Mouse (Mus musculus): ENCODE measurements around the gene Cul4b.
"Not testable (repeated sequence)": the region's sequence is repeated elsewhere in the genome, so short reads cannot be mapped to it uniquely, and the experiment has no call there.

Cul4b gene

GRCm38 (mm10) chrX:38576078-38576477 lies at the start of gene Cul4b:
Cul4b (minus strand) TSS chrX:38576196.
- in situ Hi-C loops (cut with MboI, MseI): no loop called here

DNA sequence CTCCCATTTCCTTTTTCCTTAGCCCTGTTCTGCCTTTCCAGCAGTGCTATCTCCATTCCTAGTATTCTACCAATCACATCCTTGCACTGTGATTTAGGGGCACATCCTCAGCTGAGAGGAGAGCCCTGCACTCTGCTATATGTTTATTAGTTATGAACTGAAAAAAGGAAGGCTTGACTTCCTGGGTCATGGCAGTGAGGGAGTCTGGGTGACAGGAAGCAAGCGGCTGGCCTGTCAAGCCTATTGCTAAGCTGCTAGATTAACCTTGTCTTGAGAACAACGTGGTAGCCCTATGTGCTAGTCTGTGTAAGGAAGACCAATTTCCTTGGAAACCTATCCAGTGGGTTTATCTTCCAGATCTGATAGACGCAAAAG lies 25.0 kb upstream of the Cul4b start:
- in situ Hi-C loops (cut with MboI, MseI): no loop called here

- in situ Hi-C loops (cut with MboI, MseI): no loop called here
Measured at GRCm38 (mm10) chrX:38600177-38600994, 24.4 kb upstream of the Cul4b start, which contains the start of gene Mcts1. Mcts1 (plus strand) TSS chrX:38600578.

DNA sequence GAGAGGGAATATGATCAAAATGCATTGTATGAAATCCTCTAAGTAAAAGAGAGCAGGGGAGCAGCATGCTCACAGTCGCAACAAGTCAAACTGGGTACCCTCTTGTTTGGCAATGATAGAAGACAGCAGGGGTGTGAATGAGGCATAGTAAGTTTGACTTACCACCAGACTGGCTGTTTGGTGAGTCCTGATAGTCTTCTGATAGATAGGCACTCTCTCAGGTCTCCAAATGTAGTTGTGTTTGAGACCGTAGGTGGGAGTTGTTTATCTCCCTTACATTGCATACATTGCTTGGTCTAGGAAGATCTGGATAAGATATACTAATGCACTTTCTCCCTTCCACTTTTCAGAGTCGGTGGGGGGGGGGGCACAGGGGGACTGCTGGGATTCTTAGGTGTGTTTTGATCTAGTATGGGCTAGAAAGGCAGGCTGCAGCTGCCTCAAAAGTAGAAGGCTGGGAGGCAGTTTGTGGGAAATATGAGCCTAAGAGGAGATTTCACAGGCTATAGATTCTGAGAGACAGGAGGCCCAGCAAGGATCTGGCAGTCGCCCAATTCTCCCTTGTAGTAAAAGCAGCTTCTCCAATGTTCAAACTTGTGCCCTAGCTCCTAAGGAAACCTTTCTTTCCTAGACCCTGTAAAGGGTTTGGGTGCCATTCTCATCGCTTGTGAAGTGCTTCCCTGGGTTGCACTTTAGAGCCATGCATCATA lies 17.3 kb upstream of the Cul4b start:
- in situ Hi-C loops (cut with MboI, MseI): no loop called here

DNA sequence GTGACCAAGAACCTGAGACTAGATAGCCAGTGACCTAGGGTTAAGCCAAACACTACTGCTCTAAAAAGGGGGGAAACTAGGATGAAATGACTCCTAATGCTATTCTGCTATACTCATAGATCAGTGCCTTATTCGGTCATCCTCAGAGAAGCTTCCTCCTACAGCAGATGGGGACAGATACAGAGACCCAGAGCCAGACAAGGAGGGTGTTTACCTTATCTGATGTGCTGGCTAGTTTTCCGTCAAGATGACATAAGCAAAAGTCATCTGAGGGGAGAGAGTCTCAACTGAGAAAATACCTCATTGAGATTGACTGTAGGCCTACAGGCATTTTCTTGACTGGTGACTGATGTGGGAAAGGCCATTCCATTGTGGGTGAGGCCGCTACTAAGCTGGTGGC lies 15.8 kb upstream of the Cul4b start:
- in situ Hi-C loops (cut with MboI, MseI): no loop called here

DNA sequence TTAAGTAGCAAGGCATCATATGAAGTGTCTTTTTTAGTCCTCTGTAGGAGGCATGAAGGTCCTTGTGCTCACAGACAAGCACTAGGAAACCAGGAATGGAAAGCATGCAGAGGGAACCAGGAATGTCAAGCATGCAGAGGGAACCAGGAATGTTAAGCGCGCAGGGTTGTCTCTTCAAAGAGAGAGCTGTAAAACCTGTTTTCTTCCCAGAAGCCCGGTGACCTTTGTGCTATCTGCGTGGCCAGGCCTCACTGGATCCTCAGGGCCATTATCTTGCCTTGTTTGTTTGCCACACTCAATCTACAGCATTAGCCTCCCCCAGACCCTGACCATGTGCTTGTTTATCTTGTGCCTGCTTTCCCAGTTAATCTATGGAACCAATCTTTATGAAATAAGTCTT lies 13.8 kb upstream of the Cul4b start:
- in situ Hi-C loops (cut with MboI, MseI): no loop called here

GRCm38 (mm10) chrX:38583261-38583660 lies 7.3 kb upstream of the Cul4b start:
- in situ Hi-C loops (cut with MboI, MseI): no loop called here

DNA sequence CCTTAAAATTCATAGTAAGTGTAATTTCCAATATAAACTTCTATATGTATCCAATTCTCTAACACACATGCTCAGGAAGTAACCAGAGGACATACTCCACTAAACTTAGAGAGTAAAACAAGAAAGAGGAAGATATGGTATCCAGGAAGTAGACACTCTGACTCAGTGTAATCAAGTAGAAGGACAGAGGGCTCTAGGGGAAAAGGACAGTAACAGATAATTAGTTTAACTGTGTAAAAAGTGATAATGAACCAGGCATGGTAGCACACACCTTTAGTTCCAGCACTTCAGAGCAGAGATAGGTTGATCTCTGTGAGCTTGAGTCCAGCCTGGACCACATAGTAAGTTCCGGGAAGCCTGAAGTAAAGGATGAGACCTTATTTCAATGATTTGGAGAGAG lies 5.1 kb upstream of the Cul4b start:
- in situ Hi-C loops (cut with MboI, MseI): no loop called here

DNA sequence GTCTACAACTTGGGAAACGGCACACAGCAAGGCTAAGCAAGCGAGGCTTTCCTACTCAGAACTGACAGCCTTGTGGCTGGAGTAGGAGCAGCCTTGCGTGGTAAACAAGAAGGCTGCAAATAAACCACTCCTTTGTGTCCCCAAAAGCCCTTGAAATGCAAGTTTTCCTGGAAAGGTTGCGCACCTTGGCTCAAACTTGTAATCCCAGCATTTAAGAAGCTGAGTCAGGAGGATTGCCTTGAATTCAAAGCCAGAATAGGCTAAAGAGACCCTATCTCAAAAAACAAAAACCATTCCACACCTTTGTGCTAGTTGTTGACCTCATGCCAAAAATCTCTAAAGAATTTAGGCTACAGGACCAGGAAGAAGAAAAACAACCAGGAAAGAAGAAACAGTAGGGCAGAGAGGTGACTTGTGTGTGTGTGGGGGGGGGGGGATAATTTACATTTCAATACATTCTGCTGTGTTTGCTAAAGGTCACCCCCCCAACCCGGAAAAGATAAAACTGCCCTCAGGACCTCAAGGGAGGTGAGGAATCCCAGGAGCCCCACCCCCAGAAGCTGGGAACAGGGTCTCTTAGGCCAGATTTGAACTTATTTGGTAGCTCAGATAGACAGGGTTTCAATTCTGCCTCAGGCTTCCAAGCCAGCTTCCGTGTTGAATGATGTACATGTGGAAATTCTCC lies 9.3 kb downstream of the Cul4b start:
- in situ Hi-C loops (cut with MboI, MseI): loop anchor here (10.0 kb wide), 1 partner anchor 68 kb away; the partner anchor contains the start of gene C1galt1c1

DNA sequence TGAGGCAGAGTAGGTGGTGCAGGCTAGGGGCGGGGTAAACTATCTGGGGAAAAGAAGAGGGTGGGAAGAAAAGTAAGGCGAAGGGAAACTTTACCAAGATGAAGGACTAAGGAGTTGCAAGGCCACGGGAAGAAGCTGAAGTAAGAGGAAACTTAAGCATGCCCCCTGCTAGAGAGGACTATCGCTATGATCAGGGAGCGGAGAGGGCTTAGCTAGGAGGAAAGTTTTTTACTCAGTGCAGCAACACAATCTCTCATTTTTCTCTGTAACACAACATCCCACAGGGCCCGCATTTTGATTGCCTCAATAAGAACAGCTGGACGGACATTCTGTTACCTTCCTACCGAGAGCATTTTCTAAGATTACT lies 10.8 kb downstream of the Cul4b start:
- in situ Hi-C loops (cut with MboI, MseI): loop anchor here (10.0 kb wide), 1 partner anchor 70 kb away; the partner anchor contains the start of gene C1galt1c1

DNA sequence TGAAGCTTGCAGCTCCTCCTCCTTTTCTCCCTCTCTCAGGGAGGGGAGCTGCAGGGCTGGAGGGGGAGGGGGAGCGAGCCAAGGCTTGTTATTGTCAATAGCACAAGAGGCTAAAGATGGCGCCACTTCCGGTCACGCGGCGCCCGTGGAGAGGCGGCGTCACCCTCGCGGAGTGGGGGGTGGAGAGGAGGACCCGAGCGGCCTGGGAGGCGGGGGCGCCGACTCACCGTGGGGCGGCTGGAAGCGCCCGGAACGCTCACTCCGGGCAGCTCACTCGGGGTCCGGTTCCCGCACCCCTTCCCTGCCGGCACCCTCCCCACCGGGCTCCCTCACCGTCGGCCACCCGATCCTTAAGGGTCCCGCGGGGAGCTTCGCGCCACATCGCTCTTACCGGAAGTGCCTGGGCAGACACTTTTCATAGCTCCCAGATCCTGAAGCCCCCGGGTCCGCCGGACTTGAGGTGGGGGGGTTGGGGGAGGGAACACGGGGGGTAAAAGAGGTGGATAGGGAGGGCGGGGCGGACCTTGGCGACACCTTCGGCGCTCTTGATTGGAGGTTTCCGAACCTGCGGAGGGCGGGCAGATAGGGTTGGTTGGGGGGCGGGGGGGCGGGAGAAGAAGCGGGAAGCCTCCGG lies 11.3 kb downstream of the Cul4b start:
- in situ Hi-C loops (cut with MboI, MseI): loop anchor here (10.0 kb wide), 1 partner anchor 70 kb away; the partner anchor contains the start of gene C1galt1c1

DNA sequence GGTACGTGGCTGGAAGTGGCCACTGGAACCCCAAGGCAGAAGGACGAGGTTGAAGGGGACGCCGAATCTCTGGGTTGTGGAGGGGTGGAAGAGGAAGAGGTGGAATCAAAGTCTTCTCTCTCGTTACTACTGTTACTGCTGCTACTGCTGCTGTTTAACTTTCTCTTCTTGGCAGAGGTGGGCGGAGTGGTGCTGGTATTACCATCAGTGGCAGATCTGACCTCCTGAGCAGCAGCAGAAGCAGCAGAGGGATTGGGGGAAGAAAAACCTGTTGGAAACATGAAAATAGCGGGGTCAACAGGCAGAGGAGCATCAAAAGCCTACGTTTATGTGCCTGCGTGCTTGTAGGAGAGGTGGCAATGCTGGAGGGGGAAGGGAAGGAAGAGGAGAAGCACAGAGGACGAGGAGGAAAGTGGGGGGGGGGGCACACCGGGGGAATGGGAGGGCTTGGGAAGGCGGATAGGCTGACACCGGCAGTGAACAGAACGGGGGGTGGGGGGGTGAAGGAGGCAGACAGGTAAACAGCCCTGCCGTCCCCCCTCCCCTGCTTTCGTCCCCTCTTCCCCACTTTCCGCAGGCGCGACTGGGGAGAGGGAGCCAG lies 12.0 kb downstream of the Cul4b start:
- in situ Hi-C loops (cut with MboI, MseI): loop anchor here (10.0 kb wide), 1 partner anchor 71 kb away; the partner anchor contains the start of gene C1galt1c1

GRCm38 (mm10) chrX:38553255-38553654 lies 22.7 kb downstream of the Cul4b start:
- in situ Hi-C loops (cut with MboI, MseI): no loop called here

DNA sequence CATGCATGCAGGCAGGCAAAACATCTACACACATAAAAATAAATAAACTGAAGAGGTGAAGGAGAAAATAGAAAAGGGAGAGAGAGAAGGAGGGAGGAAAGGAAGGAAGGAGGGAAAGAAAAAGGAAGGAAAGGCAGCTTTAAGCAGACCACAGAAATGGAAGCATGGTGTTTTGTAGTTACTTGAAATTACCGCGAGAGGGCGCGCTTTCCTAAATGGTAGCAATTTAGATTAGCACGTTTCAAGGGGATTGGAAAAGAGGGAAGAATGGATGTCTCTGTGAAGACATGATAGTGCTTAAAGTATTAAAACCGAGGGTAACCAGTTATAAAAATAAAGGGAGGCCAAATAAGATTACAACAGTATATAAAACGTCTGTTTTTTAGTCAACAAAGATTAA lies 61.4 kb downstream of the Cul4b start:
- in situ Hi-C loops (cut with MboI, MseI): loop anchor here (10.0 kb wide), 1 partner anchor 140 kb away; no protein-coding TSS in a partner anchor

- in situ Hi-C loops (cut with MboI, MseI): no loop called here
Measured at GRCm38 (mm10) chrX:38504846-38505245, 71.2 kb downstream of the Cul4b start.

GRCm38 (mm10) chrX:38502182-38502581 lies 73.8 kb downstream of the Cul4b start:
- in situ Hi-C loops (cut with MboI, MseI): not testable (repeated sequence)

- in situ Hi-C loops (cut with MboI, MseI): not testable (repeated sequence)
Measured at GRCm38 (mm10) chrX:38485464-38485863, 90.5 kb downstream of the Cul4b start.

Measured in T-helper 2 cell (primary cell).